Mouse (Mus musculus) left cerebral cortex, postnatal 25 days (tissue): ENCODE results near the gene P2ry6. TPM values are rescaled to one million over a fixed set of nuclear protein-coding genes. Genes with fewer than 3 reads are reported as not detected.

Source experiments
- DNase-seq, 2 experiments: peaks; one replicate each; pipeline ENCODE4 v3.0.0; 2022; ENCODE audit warnings: low spot score in 2 of 2, mixed read lengths in 1 of 2
- intact Hi-C: fragments of 180-260 bp; cut with DNase I; formaldehyde crosslinking; loops from one replicate; pipeline ENCODE4 v1.15.1; 2025
- total RNA-seq, 2 experiments: library from RNA; stranded (reverse); gene quantifications; 2 replicates each; pipeline ENCODE4 v1.2.3; 2021

Gene P2ry6
- total RNA-seq, 2 experiments from 2014 or later = 2.5 to 4.1 TPM

DNA sequence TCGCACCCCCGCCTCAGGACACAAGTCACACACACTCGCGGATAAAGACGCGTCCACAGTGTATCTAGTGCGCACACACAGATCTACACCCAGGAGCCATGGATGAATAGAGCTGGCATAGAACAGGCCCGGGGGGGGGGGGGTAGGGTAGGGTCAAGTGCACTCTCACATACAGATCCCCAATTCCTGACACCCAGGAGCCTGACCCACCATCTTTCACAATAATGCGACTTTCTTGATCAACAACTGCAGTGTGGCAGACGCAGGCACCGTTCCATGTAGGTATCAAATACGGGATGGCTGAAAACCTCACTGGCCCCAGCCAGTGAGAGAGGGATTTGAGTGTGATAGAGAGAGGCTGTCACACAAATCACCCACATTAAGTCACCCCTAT, 79.6 kb downstream of the P2ry6 start:
- intact Hi-C loops = no loop called here
- no peak for DNase-seq

DNA sequence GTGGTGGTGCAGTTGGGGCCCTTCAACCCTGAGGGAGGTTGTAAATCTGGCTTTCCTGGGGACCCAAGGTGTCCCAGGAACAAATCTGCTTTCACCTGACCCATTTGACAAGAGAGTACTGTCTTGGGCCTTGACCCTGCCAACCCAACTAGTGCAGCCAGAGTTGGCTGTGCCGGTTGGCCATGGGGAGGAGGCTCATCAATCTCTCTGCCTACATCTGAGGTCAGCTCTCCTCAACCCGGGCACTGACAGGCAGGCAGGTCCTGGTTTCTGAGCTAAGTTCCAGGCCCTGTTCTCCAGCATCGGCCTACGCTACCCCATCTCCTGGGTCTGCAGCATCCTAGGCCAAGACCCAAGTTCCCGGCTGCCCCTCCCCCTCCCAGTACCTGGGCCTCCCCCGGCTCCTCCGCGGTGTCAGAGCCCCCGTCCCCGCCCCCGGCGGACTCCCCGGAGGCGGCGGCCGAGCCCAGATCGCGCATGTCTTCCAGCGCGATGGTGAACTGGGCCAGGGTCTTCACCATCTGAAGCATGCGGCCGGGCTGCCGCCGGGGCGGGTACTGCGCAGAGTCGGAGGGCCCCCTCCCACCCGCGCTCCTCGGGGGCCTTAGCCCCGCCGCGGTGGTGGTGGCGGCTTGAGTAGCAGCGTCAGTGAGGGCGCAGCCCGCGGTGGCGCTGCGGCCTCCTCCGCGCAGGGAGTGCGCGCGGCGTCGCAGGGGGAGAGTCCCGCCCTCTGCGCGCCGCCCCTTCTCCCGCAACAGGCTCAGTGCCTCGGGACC, 80.2 kb downstream of the P2ry6 start:
- intact Hi-C loops = no loop called here
- peak; percentile 73 to 76 for DNase-seq

DNA sequence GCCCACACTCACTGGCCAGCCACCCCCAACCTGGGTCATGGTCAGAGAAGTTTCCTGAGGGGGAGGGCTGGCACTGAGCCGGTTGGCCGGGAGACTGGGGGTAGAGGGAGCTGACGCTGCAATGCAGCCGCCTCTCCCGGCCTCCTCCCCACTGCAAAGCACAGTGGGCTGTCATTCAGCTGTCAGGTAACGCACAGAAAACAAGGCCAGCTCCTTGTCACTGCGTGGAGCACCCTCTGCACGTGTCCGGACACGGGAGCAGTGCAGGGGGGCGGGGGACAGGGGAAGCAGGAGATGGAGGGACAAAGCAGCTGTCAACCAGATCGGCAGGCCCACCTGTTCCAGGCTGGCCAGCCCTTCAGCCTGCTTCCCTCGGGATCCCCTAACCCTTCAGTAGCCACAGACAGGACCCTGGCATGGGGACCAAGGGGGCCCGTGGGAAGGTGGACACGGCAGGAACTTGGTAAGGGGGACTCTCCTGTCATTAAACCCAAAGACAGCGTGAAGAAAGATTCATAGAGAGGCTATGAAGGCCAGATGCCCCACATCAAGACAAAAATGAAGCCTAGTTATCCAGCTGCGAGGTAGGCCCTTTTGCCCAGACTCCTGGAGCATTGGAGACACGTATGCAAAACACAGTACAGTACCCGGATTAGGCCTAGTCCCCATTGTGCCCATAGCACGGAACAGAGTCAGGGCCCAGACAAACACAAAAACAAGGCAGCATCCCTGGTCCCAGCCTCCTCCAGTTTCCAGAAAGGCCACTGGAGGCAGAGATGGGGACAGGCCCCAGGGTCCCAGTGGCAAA, 81.0 kb downstream of the P2ry6 start:
- intact Hi-C loops = no loop called here
- peak; percentile 52 to 65 for DNase-seq

Other genes with a start within 250 kb of the P2ry6 start
- gene Relt, start 111.2 kb downstream of the P2ry6 start, total RNA-seq = 10 to 100 TPM; 13.8 to 16.6 TPM
- 100 to 1,000 TPM; 109 to 120 TPM for gene Arhgef17, start 42.5 kb downstream of the P2ry6 start, total RNA-seq
- gene P2ry2, start 38.2 kb upstream of the P2ry6 start, total RNA-seq = under 1 TPM; 0.71 to 0.85 TPM
- gene Fchsd2, start 118.2 kb upstream of the P2ry6 start, total RNA-seq = 10 to 100 TPM; 38.8 to 43.9 TPM